Mouse (Mus musculus): ENCODE results near the gene Gpr37l1. TPM values are rescaled to one million over a fixed set of nuclear protein-coding genes. Genes with fewer than 3 reads are reported as not detected.
A peak's percentile ranks its signal among the peaks of the same experiment; 100 is the strongest.
"Not testable (repeated sequence)": the region's sequence is repeated elsewhere in the genome, so short reads cannot be mapped to it uniquely, and the experiment has no call there.

Gpr37l1 gene
- total RNA-seq (2021) = under 1 TPM in 1 of 2 experiments, not detected in 1; 0.29 TPM

DNA sequence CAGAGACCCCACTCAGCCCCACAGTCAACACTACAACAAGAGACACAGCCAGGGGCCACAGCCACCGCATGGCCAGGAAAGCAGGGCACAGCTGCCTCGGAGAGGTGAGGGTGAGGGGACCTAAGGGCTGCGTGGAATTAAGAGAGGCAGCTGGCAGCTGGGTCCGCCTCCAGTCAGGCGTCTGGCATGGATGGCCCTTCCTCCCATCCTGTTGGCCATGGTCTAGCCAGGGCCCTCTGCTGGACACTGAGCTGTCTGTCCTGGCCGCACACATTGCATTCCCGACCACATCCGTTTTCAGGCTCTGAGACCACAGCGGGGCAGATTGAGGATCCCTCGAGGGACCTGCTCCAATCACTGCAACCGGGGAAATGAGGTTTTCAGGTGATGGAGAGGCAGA, at the start of gene Gpr37l1:
Gpr37l1 (minus strand) TSS at position 247 of the 400 bp plus-strand sequence.
- DNase-seq = no peak
- intact Hi-C loops (cut with DNase I) = no loop called here

DNA sequence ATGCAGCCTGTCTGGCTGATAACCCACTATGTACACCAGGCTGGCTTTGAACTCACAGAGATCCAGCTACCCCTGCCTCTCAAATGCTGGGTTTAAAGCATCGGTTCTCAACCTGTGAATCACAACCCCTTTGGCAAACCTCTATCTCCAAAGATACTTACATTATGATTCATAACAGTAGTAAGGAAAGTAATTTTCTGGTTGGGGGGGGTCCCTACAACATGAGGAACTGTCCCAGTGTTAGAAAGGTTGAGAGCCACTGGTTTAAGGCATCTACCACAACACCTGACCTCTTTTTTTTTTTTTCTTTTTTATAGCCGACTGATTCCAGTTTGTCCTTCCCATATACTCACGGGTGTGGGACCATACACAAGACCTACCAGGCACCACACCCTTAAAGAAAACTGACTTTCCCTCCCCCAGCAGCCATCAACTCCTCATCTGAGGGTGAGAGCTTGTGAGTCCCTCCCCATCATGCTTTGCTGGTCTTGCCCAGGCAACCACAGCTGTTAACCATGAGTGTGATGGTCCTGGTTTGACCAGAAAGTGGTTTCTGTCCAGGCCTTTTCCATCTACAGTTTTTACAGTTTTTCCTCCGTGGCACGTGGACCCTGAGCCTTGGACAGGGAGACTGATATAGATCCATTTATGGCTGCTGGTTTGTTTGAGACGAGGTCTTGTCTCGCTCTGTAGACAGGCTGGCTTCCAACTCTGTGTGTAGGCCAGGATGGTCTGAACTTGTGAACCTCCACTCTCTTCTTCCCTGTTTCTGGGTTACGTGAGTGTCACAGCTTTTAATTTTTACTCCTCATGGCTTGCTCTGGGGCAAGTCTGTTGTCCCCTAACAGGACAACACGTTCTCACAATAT, 46.5 kb upstream of the Gpr37l1 start:
- DNase-seq = no peak
- intact Hi-C loops (cut with DNase I) = no loop called here

DNA sequence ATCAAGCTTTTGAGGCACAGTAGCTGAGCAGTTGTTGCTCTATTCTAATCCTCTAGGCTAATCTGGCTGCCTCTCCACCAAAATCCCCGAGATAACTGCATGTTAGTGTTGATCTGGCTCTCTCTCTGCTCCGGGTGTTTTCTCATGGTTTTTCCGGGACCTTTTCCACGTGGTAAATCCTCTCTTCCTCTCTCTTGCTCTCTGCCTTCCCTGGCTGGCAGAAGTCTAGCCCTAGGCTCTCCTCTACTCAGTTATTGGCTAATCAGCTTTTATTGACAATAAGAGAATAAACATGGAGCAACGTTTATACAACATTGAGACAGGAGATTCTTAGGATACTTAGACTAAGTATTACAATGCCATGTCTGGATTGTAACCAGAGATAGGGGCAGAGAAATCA, 42.9 kb upstream of the Gpr37l1 start:
- DNase-seq = no peak
- intact Hi-C loops (cut with DNase I) = no loop called here

DNA sequence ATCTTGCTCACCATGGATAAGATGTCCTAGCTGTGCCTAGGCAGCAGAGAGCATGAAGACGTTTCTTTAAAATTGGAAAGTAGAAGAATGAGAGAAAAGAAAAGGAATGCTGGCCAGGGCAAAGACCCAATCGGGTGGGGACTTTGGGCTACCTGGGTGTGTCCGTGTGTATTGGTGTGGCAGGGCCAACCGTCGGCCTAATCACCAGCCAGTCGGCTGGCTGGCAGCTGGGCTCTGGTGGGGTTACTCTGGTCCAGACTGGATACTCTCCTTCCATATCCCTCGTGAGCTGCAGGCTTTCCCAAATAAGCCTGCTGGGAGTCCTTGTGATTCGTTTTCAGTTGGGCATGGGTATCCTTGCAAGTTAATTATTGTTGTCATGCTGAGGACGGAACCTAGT, 41.2 kb upstream of the Gpr37l1 start:
- intact Hi-C loops (cut with DNase I) = no loop called here

DNA sequence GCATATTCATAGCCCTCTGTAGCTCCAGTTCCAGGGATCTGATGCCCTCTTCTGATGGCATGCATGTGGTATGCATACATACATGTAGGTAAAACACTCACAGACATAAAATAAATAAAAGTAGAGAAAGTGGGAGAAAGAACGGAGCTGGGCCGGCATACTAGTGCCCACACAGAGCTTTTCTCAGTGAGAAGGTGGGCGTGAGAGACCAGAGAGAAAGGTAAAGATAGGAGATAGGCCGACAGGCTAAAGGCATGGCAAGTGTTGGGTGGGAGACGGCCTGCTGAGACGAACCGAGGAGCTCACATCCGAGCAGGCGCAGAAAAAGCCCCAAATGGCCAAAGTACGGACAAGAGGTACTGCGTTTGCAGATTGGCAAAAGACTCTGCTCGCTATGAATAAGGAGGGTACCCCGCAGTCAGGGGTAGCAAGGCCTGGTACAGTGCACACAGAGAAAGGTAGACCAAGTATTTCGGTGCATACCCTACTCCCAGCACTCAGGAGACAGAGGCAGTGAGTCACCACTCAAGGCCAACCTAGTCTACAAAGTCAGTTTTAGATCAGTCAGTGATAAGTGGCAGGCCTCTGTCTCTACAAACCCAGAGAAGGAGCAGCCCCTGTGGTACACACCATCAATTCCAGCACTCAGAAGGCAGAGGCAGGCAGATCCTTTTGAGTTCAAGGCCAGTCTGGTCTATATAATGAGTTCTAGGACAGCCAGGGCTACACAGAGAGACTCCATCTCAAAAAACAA, 39.3 kb upstream of the Gpr37l1 start:
- intact Hi-C loops (cut with DNase I) = no loop called here
- no peak for DNase-seq

More for the DNA sequence above, 41.2 kb upstream of the Gpr37l1 start:
- no peak for DNase-seq

DNA sequence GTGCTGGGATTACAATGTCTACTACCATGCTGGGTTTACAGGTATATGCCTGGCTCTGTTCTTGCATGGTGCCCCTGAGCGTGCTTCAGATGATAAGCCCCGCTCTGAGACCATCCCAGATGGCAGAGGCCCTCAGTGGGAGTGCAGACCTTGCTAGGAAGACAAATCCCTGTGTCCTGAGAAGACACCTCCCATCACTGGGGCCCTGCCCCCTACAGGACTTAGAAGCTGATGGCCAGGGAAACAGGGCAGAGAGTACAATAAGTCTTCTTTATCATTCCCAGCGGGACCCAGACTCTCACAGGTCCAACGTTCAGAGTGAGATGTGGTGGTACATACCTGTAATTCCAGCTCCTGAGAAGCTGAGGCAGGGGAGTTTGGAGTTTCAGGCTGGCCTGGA, 37.8 kb upstream of the Gpr37l1 start:
- intact Hi-C loops (cut with DNase I) = no loop called here
- DNase-seq = no peak

DNA sequence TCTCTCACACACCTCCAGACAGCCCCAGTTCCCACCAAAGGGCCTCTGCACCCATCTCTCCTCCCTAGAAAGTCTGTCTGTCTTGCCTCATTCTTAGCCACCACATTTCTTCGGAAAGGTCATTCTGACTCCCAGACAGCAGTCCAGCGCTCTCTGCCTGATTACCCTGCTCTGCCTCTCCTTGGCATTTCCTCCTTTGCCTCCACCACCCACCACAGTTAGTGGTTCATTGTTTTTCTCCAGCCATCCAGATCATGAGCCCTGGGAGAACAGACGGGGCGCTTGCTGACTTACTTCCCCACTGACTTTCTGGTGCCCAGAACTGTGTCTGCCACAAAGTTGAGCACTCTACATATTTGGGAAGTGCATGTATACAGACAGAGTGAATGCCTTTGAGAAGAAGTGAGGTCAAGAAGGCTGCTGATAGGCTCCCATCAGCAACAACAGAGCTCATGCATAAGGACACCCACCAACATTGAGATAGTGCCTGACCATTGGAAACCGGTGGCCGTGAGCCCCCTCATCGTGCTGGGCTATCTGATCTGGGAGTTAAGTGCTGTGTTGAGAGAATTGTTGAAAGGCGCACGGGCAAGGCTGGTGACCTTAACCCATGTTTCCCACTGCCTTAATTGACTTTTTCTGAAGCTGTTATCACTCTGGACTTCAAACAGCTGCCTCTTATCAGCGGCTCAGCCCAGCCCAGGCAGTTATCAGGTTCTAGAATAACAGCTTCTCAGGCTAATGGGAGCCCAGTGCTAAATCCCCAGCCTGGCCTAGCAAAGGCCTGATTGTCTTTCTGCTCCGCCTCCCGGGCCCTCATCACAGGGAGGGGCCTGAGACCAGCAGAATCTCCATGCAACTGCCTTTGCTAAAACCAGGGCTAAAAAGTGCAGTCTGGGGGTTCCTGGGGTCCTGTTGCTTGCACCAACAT, 37.0 kb upstream of the Gpr37l1 start:
- peak in 1 of 2 experiments; percentile 20 for DNase-seq
- intact Hi-C loops (cut with DNase I) = no loop called here

DNA sequence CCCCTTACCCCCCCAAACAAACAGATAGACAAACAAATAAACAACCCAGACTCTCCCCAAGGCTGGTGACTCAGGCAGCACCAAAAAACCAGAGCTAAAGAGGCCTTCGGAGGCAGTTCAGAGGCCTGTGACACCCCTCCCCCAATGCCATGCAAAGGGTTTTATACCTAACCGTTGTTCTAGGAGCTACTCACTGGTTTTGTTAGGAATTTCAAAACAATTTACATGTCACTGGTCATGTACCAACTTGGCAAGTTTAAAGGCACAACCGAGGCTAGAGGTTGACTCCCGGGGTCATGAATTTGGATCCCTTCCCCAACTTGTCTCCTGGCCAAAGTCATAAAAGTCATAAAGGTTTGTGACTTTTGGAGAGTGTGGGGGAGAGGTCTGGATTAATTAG, 32.9 kb upstream of the Gpr37l1 start:
- DNase-seq = no peak
- intact Hi-C loops (cut with DNase I) = no loop called here

DNA sequence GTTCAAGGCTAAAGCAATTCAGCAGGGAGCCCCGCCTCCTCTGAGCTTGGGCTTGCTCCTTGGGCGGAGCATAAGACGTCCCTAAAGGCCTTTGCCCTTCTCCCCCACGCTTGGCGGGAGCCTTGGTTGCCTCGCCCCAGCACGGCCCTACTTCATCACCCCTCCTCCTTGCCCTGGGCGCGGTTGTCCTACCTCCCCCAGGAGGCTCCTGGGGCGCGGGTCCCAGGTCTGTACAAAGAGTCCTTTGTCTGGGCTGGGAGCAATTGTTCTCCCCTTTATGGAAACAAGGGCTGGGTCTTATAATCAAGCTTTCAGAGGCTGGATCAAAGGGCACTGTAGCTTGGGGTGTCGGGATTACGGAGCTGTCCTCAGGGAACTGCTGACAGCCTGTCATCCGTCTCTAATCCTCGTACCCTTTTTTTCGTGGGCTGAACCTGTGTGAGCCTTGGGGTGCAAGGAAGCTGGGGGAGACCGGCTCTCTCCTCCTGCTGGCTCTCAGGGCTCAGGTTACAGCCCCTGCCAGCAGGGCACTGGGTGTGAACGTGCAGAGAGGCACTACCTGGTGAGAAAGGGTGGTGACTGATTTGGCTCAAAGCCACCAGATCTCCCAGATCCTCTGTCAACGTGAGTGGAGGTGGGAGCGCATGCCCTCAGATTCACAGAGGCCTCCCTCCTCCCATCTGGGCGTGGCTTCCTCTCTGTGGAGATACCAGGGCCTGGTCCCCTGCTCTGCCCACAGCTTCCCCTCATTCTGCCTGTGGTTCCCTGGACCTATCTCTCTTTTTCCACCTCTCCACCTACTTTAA, 31.7 kb upstream of the Gpr37l1 start:
- intact Hi-C loops (cut with DNase I) = no loop called here
- DNase-seq = no peak

DNA sequence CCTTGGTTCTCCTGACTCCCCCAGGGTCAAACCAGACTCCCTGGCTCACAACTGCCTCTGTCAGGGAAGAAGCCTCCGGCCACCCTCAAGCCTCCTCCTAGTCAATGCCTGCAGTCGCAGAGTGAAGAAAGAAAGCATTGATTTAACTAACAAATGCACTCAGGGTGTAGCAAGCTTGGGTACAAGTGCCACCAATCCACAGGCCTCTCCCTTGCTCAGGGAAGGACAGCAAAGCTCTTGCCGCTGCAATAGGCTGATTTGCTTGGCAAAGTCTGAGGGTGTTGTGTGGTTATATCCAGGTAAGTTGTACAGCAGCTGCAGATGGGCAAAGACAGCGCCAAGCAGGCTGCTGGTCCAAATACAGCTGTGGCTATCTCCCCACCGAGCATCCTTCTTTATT, 30.9 kb upstream of the Gpr37l1 start:
- DNase-seq = no peak
- intact Hi-C loops (cut with DNase I) = no loop called here

DNA sequence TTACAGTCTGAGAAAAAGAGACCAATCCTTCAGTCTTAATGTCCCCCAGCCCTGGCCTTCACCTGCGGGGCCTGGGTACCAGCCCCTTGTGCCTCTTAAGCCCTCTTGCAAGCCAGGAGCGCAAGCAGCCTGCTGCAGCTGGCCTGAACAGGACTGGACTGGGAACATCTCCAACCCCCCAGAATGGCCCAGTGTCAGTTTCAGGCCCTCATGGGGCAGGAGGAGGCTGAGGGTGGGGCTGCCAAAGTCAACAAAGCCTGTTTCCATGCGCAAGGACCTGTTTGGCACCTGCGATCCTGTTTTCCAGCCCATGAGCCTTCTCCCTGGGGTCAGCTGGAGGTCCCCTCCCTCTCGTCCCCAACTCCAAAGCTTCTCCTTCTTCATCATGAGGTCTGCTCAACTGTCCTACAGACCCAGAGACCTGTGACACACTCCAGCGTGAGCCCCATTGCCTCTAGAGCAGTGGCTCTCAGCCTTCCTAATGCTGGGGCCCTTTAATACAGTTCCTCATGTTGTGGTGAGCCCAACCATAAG, 28.5 kb upstream of the Gpr37l1 start:
- intact Hi-C loops (cut with DNase I) = no loop called here
- peak; percentile 55 to 57 for DNase-seq

DNA sequence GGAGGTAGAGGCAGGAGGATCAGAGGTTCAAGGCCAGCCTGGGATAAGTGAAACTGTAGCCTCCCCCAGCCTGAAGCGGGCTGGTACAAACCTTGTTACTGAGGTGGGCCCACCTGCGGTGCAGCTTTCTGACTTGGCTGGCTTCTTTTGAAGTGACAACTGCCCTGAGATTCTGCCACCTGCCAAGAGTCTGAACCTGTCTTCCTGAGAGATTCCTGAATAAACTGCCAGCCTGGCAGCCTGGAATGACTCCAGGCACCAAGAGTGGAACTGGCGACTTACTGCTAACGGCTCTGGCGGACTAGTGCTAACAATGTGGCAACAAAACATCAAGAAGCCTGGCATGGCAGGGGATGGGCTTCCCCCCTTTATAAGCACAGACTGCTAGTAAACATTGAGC, 26.9 kb upstream of the Gpr37l1 start:
- intact Hi-C loops (cut with DNase I); DNase-seq: not testable (repeated sequence)

DNA sequence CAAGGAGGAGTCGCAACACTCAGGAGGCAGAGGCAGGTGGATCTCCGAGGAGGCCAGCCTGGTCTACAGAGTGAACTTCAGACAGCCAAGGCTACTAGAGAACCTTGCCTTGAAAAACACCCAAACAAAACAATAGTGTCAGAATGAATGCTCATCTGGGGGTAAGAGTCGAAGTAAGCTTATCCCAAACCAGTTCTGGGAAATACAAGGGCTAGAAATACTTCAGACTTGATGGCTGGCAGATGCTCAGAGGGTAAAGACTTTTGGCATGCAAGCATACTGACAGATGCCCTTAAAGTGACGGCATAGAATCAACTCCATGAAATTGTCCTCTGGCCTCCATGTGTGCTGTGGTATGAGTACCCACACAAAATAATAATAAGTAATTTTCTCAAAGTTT, 21.7 kb upstream of the Gpr37l1 start:
- intact Hi-C loops (cut with DNase I) = no loop called here

DNA sequence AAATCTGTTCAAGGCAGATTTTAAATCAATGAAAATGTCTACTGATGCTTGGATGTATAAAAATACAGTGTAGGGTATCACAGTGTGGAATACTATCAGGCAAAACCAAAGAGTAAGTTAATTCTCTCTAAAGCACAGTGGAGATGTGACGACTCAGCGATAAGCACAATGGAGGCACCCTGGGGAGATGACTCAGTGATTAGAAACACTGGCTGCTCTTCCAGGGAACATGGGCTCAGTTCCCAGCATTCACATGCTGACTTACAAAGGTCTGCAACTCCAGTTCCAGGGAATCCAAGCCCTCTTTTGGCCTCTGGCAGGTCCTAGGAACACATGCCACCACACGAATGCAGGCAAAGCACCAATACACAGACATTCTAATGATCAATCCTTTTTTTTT, 20.7 kb upstream of the Gpr37l1 start:
- DNase-seq = peak; percentile 72
- intact Hi-C loops (cut with DNase I) = no loop called here

More for the DNA sequence above, 21.7 kb upstream of the Gpr37l1 start:
- DNase-seq = no peak

DNA sequence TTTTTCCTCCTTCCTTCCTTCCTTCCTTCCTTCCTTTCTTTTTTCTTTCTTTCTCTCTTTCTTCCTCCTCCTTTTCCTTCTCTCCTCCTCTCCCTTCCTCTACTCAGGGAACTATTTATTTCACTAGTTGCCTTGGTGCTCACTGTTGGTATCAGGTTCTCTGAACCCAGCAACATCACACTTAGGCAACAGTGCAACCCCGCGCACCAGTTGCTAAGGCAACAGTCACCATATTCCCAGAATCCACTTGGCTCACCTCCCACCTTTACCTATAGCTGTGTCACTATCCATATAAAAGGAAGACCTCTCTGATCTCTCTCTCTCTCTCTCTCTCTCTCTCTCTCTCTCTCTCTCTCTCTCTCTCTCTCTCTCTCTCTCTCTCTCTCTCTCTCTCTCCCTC, 19.5 kb upstream of the Gpr37l1 start:
- intact Hi-C loops (cut with DNase I); DNase-seq: not testable (repeated sequence)

DNA sequence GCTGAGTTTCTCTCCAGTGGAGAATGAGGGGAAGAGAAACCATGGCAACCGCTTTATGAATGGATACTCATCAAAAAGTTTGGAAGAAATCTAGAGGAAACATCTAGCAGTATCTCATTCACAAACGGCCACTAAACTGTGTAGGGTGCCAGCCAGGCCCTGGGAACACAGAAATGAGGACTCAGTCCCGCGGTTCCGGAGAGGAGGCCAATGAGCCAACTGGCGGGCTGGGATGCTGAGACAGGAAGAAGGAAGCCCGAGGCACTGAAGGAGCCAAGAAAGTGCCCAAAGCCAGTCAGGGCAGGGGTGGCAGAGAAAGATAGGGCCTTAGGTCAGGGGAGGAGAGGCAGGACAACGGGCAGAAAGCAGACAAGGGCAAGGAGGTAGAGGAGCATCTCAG, 18.9 kb upstream of the Gpr37l1 start:
- no peak for DNase-seq
- intact Hi-C loops (cut with DNase I) = no loop called here

DNA sequence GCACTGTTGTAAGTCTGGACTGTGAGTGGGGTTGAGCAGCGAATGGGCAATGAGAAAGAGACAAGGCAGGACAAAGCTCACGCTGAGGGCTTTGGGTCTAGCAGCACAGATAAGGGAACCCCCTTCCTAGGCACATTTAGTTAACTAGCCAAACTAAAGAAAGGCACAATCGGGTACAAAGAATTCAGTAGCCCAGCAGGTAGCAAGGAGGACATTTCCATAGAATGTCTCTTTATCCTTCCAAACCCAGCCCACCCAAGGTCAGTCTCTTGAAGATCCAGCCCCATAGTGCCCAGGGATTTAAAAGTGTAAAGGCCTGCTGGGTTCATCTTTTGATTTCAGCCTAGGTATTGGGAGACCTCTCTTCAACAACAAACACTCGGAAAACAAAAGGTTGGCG, 18.5 kb upstream of the Gpr37l1 start:
- DNase-seq = no peak
- intact Hi-C loops (cut with DNase I) = no loop called here

DNA sequence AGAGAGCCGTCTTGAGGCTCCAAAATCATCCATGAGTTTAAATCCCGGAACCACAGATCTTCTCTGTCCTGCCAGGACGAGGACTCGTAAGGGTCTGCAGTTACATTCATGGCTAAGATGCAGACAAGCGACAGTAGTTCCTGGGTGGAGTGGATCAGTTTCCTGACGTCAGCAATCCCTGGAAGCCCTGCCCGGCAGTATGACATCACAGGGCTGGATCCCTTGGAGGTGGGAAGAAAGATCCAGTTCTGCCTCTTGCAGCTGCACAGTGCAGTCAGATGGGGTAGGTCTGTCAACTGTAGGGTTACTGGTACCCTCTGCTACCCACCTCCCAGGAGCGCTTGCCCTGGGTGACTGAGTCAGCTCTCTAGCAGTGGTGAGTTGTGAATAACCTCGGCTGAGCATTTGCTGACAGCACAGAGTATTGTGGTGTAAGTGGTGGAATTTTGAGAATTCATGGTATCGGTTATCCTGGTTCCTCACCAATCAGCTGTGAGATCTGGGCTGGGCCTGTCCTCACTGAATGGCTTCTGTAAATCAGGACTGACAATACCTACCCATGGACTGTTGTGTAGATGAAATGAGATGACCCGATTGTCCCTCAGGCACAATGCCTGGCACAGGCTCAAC, 16.6 kb upstream of the Gpr37l1 start:
- no peak for DNase-seq
- intact Hi-C loops (cut with DNase I) = no loop called here

DNA sequence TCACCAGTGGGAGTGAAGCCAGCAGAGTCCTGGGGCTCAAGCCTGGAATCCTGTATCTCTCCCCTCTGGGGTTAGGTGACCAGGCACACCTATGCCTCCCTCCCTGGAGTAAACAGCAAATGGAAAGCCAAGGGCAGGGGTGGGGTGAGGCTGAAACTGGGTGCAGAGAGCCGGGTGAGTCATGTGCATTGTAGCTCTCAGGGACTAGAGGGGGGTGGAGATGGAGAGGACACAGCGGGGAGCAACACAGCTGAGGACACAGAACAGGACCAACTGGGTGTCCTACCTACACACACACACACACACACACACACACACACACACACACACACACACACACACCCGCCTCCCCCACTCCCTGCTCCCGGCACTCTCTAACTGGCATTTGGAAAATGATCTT, 16.0 kb upstream of the Gpr37l1 start:
- no peak for DNase-seq
- intact Hi-C loops (cut with DNase I) = no loop called here
